Mouse (Mus musculus) neutrophil, adult 83 days (primary cell): ENCODE measurements around the gene Rpl35a. TPM values are rescaled to one million over a fixed set of nuclear protein-coding genes. Genes with fewer than 3 reads are reported as not detected.

ENCODE experiments used
- total RNA-seq, 2 experiments: library from RNA; stranded (reverse); gene quantifications; one replicate each; pipeline ENCODE4 v1.2.4; 2023

Rpl35a gene
- 100 to 1,000 TPM; 381 to 384 TPM for total RNA-seq

GRCm38 (mm10) chr16:33056095-33056785 lies at the start of gene Rpl35a, which contains the start of gene Iqcg:
Gene Rpl35a, plus strand, starts transcription at chr16:33056453.
Gene Iqcg, minus strand, starts transcription at chr16:33056218.

GRCm38 (mm10) chr16:33062024-33062681 lies 5.9 kb downstream of the Rpl35a start, which contains the start of gene Lmln:
Gene Lmln, plus strand, starts transcription at chr16:33062521.

Other genes starting within 250 kb of the Rpl35a start
- gene Smbd1, start 246.0 kb upstream of the Rpl35a start, total RNA-seq = not detected
- gene Fyttd1, start 179.0 kb upstream of the Rpl35a start, total RNA-seq = 10 to 100 TPM; 17.8 to 19.0 TPM
- 10 to 100 TPM; 19.2 to 21.7 TPM for gene Rubcn, start 178.7 kb upstream of the Rpl35a start, total RNA-seq
- gene Lrch3, start 142.4 kb upstream of the Rpl35a start, total RNA-seq = 10 to 100 TPM; 27.8 to 41.8 TPM
- gene Iqcg, start 235 bp upstream of the Rpl35a start, total RNA-seq = not detected
- gene Lmln, start 6.1 kb downstream of the Rpl35a start, total RNA-seq = 1 to 10 TPM; 7.6 to 7.9 TPM
- 10 to 100 TPM; 32.7 to 34.7 TPM for gene Osbpl11, start 128.6 kb downstream of the Rpl35a start, total RNA-seq
- gene Snx4, start 195.0 kb downstream of the Rpl35a start, total RNA-seq = 10 to 100 TPM; 40.7 to 45.2 TPM